Mouse (Mus musculus): Measurements from ENCODE around the gene Ncmap. TPM values are rescaled to one million over a fixed set of nuclear protein-coding genes. Genes with fewer than 3 reads are reported as not detected.

The Ncmap gene
- polyA plus RNA-seq, 1 experiment, result 0.04 TPM

- H3ac ChIP-seq (ENCODE audit: control insufficient read depth, insufficient read length), result no peak overlapping the region
- H3K79me2 ChIP-seq (ENCODE audit: control insufficient read depth, insufficient read depth), result no peaks in the 10 kb centered on the region
- H3K4me2 ChIP-seq (ENCODE audit: low read depth), result no peak overlapping the region
- H3K36me3 ChIP-seq (ENCODE audit: control insufficient read depth, insufficient read depth), result no peaks in the 10 kb centered on the region
- H3K4me3 ChIP-seq, result no peak overlapping the region
- TF ChIP-seq USF1 (IDR thresholded peaks at IDR 0.05; ENCODE audit: low read depth), result no peak
- TF ChIP-seq TCF12 (IDR thresholded peaks at IDR 0.05; ENCODE audit: insufficient read depth, poor library complexity, severe bottlenecking), result no peak
- TF ChIP-seq REST (IDR thresholded peaks at IDR 0.05; ENCODE audit: insufficient read depth, insufficient read length), result no peak
- TF ChIP-seq MYOD1 (IDR thresholded peaks at IDR 0.05; ENCODE audit: control insufficient read depth in 1 of 3, insufficient read length in 2 of 3, low read depth in 2 of 3), result no peak
- TF ChIP-seq TCF3 (IDR thresholded peaks at IDR 0.05; ENCODE audit: insufficient read length, low read depth), result no peak
- no peak for TF ChIP-seq E2F4 (IDR thresholded peaks at IDR 0.05; ENCODE audit: insufficient read depth)
- no peak for TF ChIP-seq POLR2AphosphoS2 (IDR thresholded peaks at IDR 0.05; ENCODE audit: insufficient read length, low read depth)
- TF ChIP-seq MYOG (IDR thresholded peaks at IDR 0.05; ENCODE audit: control insufficient read depth in 1 of 3, insufficient read depth in 1 of 3, insufficient read length in 2 of 3, low read depth in 2 of 3), result no peak
- no peak for TF ChIP-seq SRF (IDR thresholded peaks at IDR 0.05; ENCODE audit: control insufficient read depth, insufficient read length, low read depth)
- TF ChIP-seq POLR2A (IDR thresholded peaks at IDR 0.05; ENCODE audit: insufficient read length, low read depth), result no peak
- no peak for TF ChIP-seq CEBPB (IDR thresholded peaks at IDR 0.05; ENCODE audit: insufficient read depth, poor library complexity, severe bottlenecking)
- TF ChIP-seq MAX (IDR thresholded peaks at IDR 0.05; ENCODE audit: low read depth), result no peak
- H3K27me3 ChIP-seq (ENCODE audit: control insufficient read depth, insufficient read depth, insufficient read length), result no peaks in the 10 kb centered on the region
Measured at GRCm38 (mm10) chr4:135406180-135406579, 8.2 kb upstream of the Ncmap start.

DNA sequence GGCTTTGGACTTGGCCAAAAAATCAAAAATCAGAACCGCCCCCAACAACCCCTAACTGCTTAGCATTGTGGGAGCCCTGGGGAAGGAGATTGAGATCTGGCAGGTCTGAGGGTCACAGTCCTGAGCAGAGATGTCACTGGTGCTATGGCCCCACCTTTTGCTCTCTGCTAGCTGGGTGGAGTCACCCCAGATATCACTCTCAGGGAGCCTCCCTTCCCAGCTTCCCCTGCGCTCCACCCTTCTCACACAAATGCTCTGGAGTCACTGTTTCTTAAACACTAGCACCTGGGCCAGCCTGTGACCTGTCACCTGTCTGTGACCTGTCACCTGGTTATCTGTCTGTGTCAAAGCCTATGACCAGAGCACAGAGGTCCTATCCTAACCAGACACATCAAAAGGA, 6.9 kb upstream of the Ncmap start:
- no peak for TF ChIP-seq CEBPB (IDR thresholded peaks at IDR 0.05; ENCODE audit: insufficient read depth, poor library complexity, severe bottlenecking)
- no peak for TF ChIP-seq REST (IDR thresholded peaks at IDR 0.05; ENCODE audit: insufficient read depth, insufficient read length)
- no peak for TF ChIP-seq TCF12 (IDR thresholded peaks at IDR 0.05; ENCODE audit: insufficient read depth, poor library complexity, severe bottlenecking)
- no peak for TF ChIP-seq USF1 (IDR thresholded peaks at IDR 0.05; ENCODE audit: low read depth)
- TF ChIP-seq MYOD1 (IDR thresholded peaks at IDR 0.05; ENCODE audit: control insufficient read depth in 1 of 3, insufficient read length in 2 of 3, low read depth in 2 of 3), result no peak
- TF ChIP-seq POLR2AphosphoS2 (IDR thresholded peaks at IDR 0.05; ENCODE audit: insufficient read length, low read depth), result no peak
- TF ChIP-seq E2F4 (IDR thresholded peaks at IDR 0.05; ENCODE audit: insufficient read depth), result no peak
- TF ChIP-seq POLR2A (IDR thresholded peaks at IDR 0.05; ENCODE audit: insufficient read length, low read depth), result no peak
- no peaks in the 10 kb centered on the region for H3K36me3 ChIP-seq (ENCODE audit: control insufficient read depth, insufficient read depth)
- no peaks in the 10 kb centered on the region for H3K79me2 ChIP-seq (ENCODE audit: control insufficient read depth, insufficient read depth)
- H3ac ChIP-seq (ENCODE audit: control insufficient read depth, insufficient read length), result no peak overlapping the region
- H3K4me3 ChIP-seq, result no peak overlapping the region
- H3K4me2 ChIP-seq (ENCODE audit: low read depth), result no peak overlapping the region
- no peaks in the 10 kb centered on the region for H3K27me3 ChIP-seq (ENCODE audit: control insufficient read depth, insufficient read depth, insufficient read length)

DNA sequence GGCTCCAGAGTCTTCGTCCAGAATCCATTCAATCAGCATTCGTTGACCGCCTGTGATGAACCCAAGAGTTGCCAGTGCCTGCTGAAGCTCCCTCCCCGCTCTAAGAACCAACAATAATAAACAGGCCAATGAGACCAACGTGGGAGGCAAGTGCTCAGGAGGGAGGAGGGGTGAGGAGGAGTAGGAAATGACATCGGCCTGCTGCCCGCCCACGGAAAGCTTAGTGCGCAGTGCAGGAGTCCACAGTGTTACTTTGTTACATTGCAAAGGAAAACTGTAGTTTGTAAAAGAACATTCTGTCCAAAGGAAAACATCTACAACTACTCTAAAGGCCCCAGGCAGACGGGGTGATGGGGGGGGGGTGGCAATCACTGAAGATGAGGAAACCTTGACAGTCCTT, 6.0 kb upstream of the Ncmap start:
- Histone ChIP-seq H3K4me3 (no peak overlapping the region), H3K4me2 (ENCODE audit: low read depth) (no peak overlapping the region), H3K36me3 (ENCODE audit: control insufficient read depth, insufficient read depth) (no peaks in the 10 kb centered on the region), H3K27me3 (ENCODE audit: control insufficient read depth, insufficient read depth, insufficient read length) (no peaks in the 10 kb centered on the region), H3ac (ENCODE audit: control insufficient read depth, insufficient read length) (no peak overlapping the region), H3K79me2 (ENCODE audit: control insufficient read depth, insufficient read depth) (no peaks in the 10 kb centered on the region)
- TF ChIP-seq POLR2AphosphoS2 (IDR thresholded peaks at IDR 0.05; ENCODE audit: insufficient read length, low read depth), result no peak
- no peak for TF ChIP-seq MYOD1 (IDR thresholded peaks at IDR 0.05; ENCODE audit: control insufficient read depth in 1 of 3, insufficient read length in 2 of 3, low read depth in 2 of 3)
- no peak for TF ChIP-seq E2F4 (IDR thresholded peaks at IDR 0.05; ENCODE audit: insufficient read depth)
- no peak for TF ChIP-seq REST (IDR thresholded peaks at IDR 0.05; ENCODE audit: insufficient read depth, insufficient read length)
- no peak for TF ChIP-seq POLR2A (IDR thresholded peaks at IDR 0.05; ENCODE audit: insufficient read length, low read depth)
- no peak for TF ChIP-seq USF1 (IDR thresholded peaks at IDR 0.05; ENCODE audit: low read depth)
- no peak for TF ChIP-seq MYOG (IDR thresholded peaks at IDR 0.05; ENCODE audit: control insufficient read depth in 1 of 3, insufficient read depth in 1 of 3, insufficient read length in 2 of 3, low read depth in 2 of 3)
- no peak for TF ChIP-seq MAX (IDR thresholded peaks at IDR 0.05; ENCODE audit: low read depth)
- TF ChIP-seq TCF12 (IDR thresholded peaks at IDR 0.05; ENCODE audit: insufficient read depth, poor library complexity, severe bottlenecking), result no peak
- no peak for TF ChIP-seq CEBPB (IDR thresholded peaks at IDR 0.05; ENCODE audit: insufficient read depth, poor library complexity, severe bottlenecking)
- TF ChIP-seq TCF3 (IDR thresholded peaks at IDR 0.05; ENCODE audit: insufficient read length, low read depth), result no peak
- TF ChIP-seq SRF (IDR thresholded peaks at IDR 0.05; ENCODE audit: control insufficient read depth, insufficient read length, low read depth), result no peak

DNA sequence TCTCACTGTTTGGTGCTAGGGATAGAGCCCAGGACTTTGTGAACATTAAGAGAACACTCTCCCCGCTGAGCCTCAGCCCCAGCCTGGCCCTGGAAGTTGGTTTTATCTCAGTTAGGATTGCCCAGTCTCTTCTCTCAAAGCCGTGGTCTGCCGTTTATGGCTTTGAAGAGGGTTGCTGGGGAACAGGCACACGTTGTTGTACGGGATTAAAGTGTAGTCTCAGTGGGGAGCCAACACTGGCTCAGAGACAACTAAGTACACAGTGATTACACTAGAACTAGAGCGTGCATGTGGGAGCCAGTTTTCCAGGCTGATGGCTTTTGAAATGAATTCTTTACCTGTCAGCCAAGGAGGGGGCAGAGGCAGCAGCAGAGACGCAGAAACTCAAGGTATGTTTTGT, 3.9 kb upstream of the Ncmap start:
- no peak for TF ChIP-seq POLR2AphosphoS2 (IDR thresholded peaks at IDR 0.05; ENCODE audit: insufficient read length, low read depth)
- no peak for TF ChIP-seq MYOG (IDR thresholded peaks at IDR 0.05; ENCODE audit: control insufficient read depth in 1 of 3, insufficient read depth in 1 of 3, insufficient read length in 2 of 3, low read depth in 2 of 3)
- no peak for TF ChIP-seq TCF12 (IDR thresholded peaks at IDR 0.05; ENCODE audit: insufficient read depth, poor library complexity, severe bottlenecking)
- TF ChIP-seq MAX (IDR thresholded peaks at IDR 0.05; ENCODE audit: low read depth), result no peak
- no peak for TF ChIP-seq REST (IDR thresholded peaks at IDR 0.05; ENCODE audit: insufficient read depth, insufficient read length)
- TF ChIP-seq USF1 (IDR thresholded peaks at IDR 0.05; ENCODE audit: low read depth), result no peak
- no peak for TF ChIP-seq CEBPB (IDR thresholded peaks at IDR 0.05; ENCODE audit: insufficient read depth, poor library complexity, severe bottlenecking)
- no peak for TF ChIP-seq MYOD1 (IDR thresholded peaks at IDR 0.05; ENCODE audit: control insufficient read depth in 1 of 3, insufficient read length in 2 of 3, low read depth in 2 of 3)
- no peak for TF ChIP-seq SRF (IDR thresholded peaks at IDR 0.05; ENCODE audit: control insufficient read depth, insufficient read length, low read depth)
- no peak for TF ChIP-seq TCF3 (IDR thresholded peaks at IDR 0.05; ENCODE audit: insufficient read length, low read depth)
- no peak for TF ChIP-seq E2F4 (IDR thresholded peaks at IDR 0.05; ENCODE audit: insufficient read depth)
- no peak for TF ChIP-seq POLR2A (IDR thresholded peaks at IDR 0.05; ENCODE audit: insufficient read length, low read depth)
- no peak overlapping the region for H3K4me2 ChIP-seq (ENCODE audit: low read depth)
- H3K27me3 ChIP-seq (ENCODE audit: control insufficient read depth, insufficient read depth, insufficient read length), result peaks cover 7% of the 10 kb centered on the region
- H3K79me2 ChIP-seq (ENCODE audit: control insufficient read depth, insufficient read depth), result no peaks in the 10 kb centered on the region
- no peak overlapping the region for H3K4me3 ChIP-seq
- H3ac ChIP-seq (ENCODE audit: control insufficient read depth, insufficient read length), result no peak overlapping the region
- no peaks in the 10 kb centered on the region for H3K36me3 ChIP-seq (ENCODE audit: control insufficient read depth, insufficient read depth)

Data from myocyte (in vitro differentiated cells).